Mouse (Mus musculus): Measurements from ENCODE around the gene Cartpt. TPM values are rescaled to one million over a fixed set of nuclear protein-coding genes. Genes with fewer than 3 reads are reported as not detected.
"Not testable (repeated sequence)": the region's sequence is repeated elsewhere in the genome, so short reads cannot be mapped to it uniquely, and the experiment has no call there.

Gene Cartpt
- polyA plus RNA-seq, 1 experiment from 2014 or later: not detected

DNA sequence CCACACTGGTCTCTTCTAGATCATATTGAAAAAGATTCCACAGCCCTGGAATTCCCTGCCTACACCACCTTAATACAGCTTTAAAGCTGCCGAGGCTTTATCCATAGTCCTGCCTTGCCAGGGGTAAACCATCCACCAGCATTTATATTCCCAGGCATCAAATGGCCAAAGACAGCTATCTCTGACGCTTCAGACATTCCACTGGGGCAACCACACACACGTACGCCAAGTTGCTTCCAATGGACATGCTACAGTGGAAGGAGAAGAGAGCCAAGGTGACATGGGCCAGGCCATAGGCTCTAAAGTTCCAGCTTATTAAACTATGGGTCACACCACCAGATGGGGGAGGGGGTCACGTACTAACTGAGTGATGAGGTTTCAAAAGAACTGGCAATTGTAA lies 45.7 kb downstream of the Cartpt start:
- ATAC-seq (ENCODE audit: low read depth) (no peak), DNase-seq (no peak)
- Histone ChIP-seq H3K27me3 (0 out of 2 replicates have a peak, but pooled peaks cover 8% of the 10 kb centered on the region), H3K4me2 (no peak overlapping the region), H3K9me3 (replicated peaks) (no peaks in the 10 kb centered on the region), H3K9ac (no peak overlapping the region), H3K4me1 (replicated peaks) (no peaks in the 10 kb centered on the region), H3K36me3 (no peaks in the 10 kb centered on the region), H3K4me3 (replicated peaks) (no peak overlapping the region), H3K27ac (no peak overlapping the region)
- 61% methylated on average over 5 of the region's 5 CpGs for WGBS (ENCODE audit: insufficient replicate concordance)

DNA sequence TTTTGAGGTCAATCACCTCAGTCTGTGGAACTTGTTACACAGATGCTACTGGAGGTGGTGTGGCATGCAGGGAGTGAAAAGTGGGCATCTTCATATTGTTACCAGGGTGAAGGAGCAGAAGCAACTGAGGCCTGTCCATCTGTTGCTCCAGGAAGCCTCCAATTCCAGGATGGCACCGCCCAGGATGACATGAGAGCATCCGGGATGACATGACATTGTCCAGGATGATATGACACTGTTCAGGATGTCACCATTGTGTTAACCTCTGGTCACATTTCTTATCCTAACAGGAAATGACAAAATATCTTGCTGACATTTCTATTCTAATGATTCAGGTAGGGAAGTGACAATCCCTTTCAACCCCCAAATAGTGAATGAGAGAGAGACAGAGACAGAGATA lies 47.8 kb downstream of the Cartpt start:
- Histone ChIP-seq H3K4me3 (replicated peaks) (no peak overlapping the region), H3K36me3 (no peaks in the 10 kb centered on the region), H3K4me1 (replicated peaks) (no peaks in the 10 kb centered on the region), H3K27me3 (0 out of 2 replicates have a peak, but pooled peaks cover 8% of the 10 kb centered on the region), H3K4me2 (no peak overlapping the region), H3K9me3 (replicated peaks) (no peaks in the 10 kb centered on the region), H3K27ac (no peak overlapping the region), H3K9ac (no peak overlapping the region)
- DNase-seq: no peak
- no peak for ATAC-seq (ENCODE audit: low read depth)
- WGBS (ENCODE audit: insufficient replicate concordance): 57% methylated on average over 2 of the region's 2 CpGs

DNA sequence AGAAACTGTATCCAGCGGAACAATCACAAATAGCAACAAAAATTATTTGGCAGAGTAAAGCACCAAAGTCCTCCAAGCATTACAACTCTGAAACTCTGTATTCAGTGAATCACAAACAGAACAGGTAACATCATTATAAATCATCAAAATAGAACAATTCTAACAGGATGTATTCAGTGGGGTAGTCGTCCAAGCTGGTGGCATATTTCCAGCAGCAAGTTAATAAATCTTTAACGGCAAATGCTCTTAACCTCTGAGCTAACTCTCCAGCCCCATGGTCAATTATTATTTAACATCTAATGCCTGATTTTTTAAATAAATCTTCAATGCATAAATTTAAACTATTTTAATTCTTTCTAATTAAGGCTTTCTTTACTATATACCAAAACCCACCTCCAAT lies 48.5 kb downstream of the Cartpt start:
- not testable (repeated sequence) for H3K27ac ChIP-seq; H3K9ac ChIP-seq; H3K4me3 ChIP-seq (replicated peaks); H3K4me2 ChIP-seq; H3K36me3 ChIP-seq; H3K9me3 ChIP-seq (replicated peaks); H3K27me3 ChIP-seq; H3K4me1 ChIP-seq (replicated peaks); ATAC-seq (ENCODE audit: low read depth); DNase-seq
- 59% methylated on average over 3 of the region's 3 CpGs for whole genome bisulfite sequencing (ENCODE audit: insufficient replicate concordance)

GRCm38 (mm10) chr13:99851026-99851425 lies 49.9 kb downstream of the Cartpt start:
- Histone ChIP-seq H3K4me2 (no peak overlapping the region), H3K27ac (no peak overlapping the region), H3K9me3 (replicated peaks) (no peaks in the 10 kb centered on the region), H3K36me3 (no peaks in the 10 kb centered on the region), H3K4me1 (replicated peaks) (no peaks in the 10 kb centered on the region), H3K4me3 (replicated peaks) (no peak overlapping the region), H3K9ac (no peak overlapping the region), H3K27me3 (0 out of 2 replicates have a peak, but pooled peaks cover 8% of the 10 kb centered on the region)
- ATAC-seq (ENCODE audit: low read depth) (no peak), DNase-seq (no peak)
- WGBS (ENCODE audit: insufficient replicate concordance): 15% methylated on average over 4 of the region's 4 CpGs

DNA sequence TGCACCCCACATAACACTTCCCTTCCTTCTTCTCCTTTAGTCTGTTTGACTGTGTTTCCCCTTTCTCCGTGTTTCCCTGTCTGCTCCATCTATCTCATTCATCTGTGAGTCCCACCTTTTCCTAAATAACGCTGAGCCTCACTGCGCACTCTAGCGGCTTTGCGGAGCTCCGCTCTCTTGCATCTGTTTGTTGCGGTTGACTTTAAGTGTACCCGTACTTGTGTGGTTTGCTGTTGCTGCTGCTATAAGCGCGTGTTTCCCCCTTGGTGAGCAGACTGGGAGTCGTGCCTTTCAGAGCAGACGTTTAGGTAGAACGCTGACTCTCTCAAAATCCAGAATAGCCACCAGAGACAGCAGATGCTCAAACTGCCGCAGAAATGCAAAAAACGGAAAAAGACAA lies 51.3 kb downstream of the Cartpt start:
- H3K4me1 ChIP-seq (replicated peaks): no peaks in the 10 kb centered on the region
- ATAC-seq (ENCODE audit: low read depth): no peak
- H3K4me3 ChIP-seq (replicated peaks): no peak overlapping the region
- no peaks in the 10 kb centered on the region for H3K36me3 ChIP-seq
- H3K27ac ChIP-seq: no peak overlapping the region
- 0 out of 2 replicates have a peak, but pooled peaks cover 6% of the 10 kb centered on the region for H3K27me3 ChIP-seq
- H3K4me2 ChIP-seq: no peak overlapping the region
- no peak overlapping the region for H3K9ac ChIP-seq
- no peak for DNase-seq
- WGBS (ENCODE audit: insufficient replicate concordance): 26% methylated on average over 15 of the region's 15 CpGs
- H3K9me3 ChIP-seq (replicated peaks): no peaks in the 10 kb centered on the region

Other genes starting within 250 kb of the Cartpt start
- gene Mccc2, start 114.5 kb upstream of the Cartpt start, polyA plus RNA-seq (2015; fragmentation: Nextera tagmentation; extraction: Ambion mirVana): 16.2 and 21.3 TPM in 2 replicates
- gene Bdp1, start 203.0 kb upstream of the Cartpt start, polyA plus RNA-seq (2015; fragmentation: Nextera tagmentation; extraction: Ambion mirVana): 17.7 and 19.9 TPM in 2 replicates
- 24.6 and 29.9 TPM in 2 replicates for gene Serf1, start 206.9 kb upstream of the Cartpt start, polyA plus RNA-seq (2015; fragmentation: Nextera tagmentation; extraction: Ambion mirVana)
- gene Smn1, start 223.8 kb upstream of the Cartpt start, polyA plus RNA-seq (2015; fragmentation: Nextera tagmentation; extraction: Ambion mirVana): 31.7 and 33.7 TPM in 2 replicates